Mouse (Mus musculus): ENCODE measurements around the gene Gstp2. TPM values are rescaled to one million over a fixed set of nuclear protein-coding genes. Genes with fewer than 3 reads are reported as not detected.
A peak's percentile ranks its signal among the peaks of the same experiment; 100 is the strongest.
"Not testable (repeated sequence)": the region's sequence is repeated elsewhere in the genome, so short reads cannot be mapped to it uniquely, and the experiment has no call there.

Gene Gstp2
- polyA plus RNA-seq, 1 experiment from 2014 or later, result 7.3 TPM

DNA sequence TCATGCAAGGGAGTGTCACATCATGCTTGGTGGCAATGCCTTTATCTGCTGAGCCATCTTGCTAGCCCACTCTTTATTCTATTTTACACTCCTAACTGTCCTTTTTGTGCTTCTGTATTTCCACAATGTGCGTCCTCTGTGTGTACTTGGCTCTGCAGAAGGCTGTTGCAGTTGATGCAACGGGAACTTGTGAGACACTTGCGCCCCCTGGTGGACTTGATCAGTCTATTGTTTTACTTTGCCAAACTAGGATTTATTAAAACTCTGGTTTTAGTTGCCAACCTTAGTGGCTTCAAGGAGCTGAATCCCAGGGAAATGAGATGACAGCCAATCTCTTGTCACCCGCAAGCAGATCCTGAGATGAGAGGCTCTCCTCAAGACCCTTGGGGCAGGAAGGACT, 2.0 kb upstream of the Gstp2 start:
- TF ChIP-seq CTCF (IDR thresholded peaks at IDR 0.05) (peak; percentile 88), EP300 (IDR thresholded peaks at IDR 0.05) (no peak)
- Histone ChIP-seq H3K27me3 (replicated peaks; ENCODE audit: insufficient read depth, low read length) (no peaks in the 10 kb centered on the region), H3K4me1 (ENCODE audit: insufficient read depth, low read depth, low read length) (peaks cover 4% of the 10 kb centered on the region; the same call in 1 of the 2 replicates), H3K4me2 (replicated peaks; ENCODE audit: low read depth, low read length) (no peak overlapping the region), H3K4me3 (ENCODE audit: low read depth, low read length) (no peak overlapping the region), H3K27ac (ENCODE audit: low read length) (no peak overlapping the region), H3K9ac (replicated peaks; ENCODE audit: low read depth) (no peak overlapping the region), H3K36me3 (ENCODE audit: insufficient read depth, low read length) (no peaks in the 10 kb centered on the region), H3K9me3 (ENCODE audit: low read length) (no peaks in the 10 kb centered on the region)
- ATAC-seq (no peak), DNase-seq (ENCODE audit: low spot score) (peak; percentile 89)
- WGBS, result 17% methylated on average over 4 of the region's 4 CpGs

DNA sequence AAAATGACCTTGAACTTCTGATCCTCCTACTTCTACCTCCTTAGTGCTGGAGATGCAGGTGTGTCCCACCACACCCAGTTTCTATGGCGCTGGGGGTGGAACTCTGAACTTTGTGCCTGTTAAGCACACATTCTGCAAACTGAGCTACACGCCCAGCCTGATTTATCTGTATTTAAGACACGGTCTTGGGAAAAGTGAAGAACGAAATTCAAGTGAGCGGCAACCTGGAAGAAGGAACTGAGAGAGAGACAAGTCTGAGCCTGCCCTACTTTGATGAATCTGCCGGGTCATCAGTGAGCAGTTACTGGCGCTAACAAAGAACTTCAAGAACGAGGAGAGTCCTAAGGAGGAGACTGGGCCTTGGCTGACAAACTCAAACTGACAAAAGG, 1.0 kb upstream of the Gstp2 start:
- Histone ChIP-seq H3K4me1 (ENCODE audit: insufficient read depth, low read depth, low read length) (peaks cover 4% of the 10 kb centered on the region; the same call in 1 of the 2 replicates), H3K27me3 (replicated peaks; ENCODE audit: insufficient read depth, low read length) (no peaks in the 10 kb centered on the region), H3K9me3 (ENCODE audit: low read length) (no peaks in the 10 kb centered on the region), H3K9ac (replicated peaks; ENCODE audit: low read depth) (no peak overlapping the region), H3K4me2 (replicated peaks; ENCODE audit: low read depth, low read length) (no peak overlapping the region), H3K27ac (ENCODE audit: low read length) (peak overlapping the region; percentile 55; the same call in 1 of the 2 replicates), H3K36me3 (ENCODE audit: insufficient read depth, low read length) (no peaks in the 10 kb centered on the region), H3K4me3 (ENCODE audit: low read depth, low read length) (no peak overlapping the region)
- no peak for DNase-seq (ENCODE audit: low spot score)
- WGBS, result 68% methylated on average over 8 of the region's 8 CpGs
- TF ChIP-seq CTCF (IDR thresholded peaks at IDR 0.05), result no peak
- TF ChIP-seq EP300 (IDR thresholded peaks at IDR 0.05), result no peak
- ATAC-seq, result no peak

DNA sequence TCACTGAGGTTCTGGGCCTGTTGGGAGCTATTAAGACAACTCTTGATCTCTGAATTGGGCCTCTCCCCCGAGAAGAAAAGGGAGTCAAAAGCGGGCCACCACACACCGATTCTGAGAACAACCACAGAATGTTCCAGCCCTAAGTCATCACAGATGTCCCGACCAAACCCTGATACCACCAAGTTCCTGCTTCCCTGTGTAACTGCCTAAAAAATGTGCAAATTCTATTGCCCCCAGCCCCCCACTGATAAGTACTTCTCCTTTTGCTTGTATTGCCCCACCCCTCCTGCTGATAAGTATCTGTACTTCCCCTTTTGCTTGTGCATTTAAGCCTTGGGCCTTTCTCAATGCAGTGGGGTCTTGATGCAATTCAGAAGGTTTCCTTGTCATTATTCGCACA, 1.7 kb downstream of the Gstp2 start:
- H3K9me3 ChIP-seq (ENCODE audit: low read length), result not testable (repeated sequence)
- WGBS, result 79% methylated on average over 5 of the region's 5 CpGs

DNA sequence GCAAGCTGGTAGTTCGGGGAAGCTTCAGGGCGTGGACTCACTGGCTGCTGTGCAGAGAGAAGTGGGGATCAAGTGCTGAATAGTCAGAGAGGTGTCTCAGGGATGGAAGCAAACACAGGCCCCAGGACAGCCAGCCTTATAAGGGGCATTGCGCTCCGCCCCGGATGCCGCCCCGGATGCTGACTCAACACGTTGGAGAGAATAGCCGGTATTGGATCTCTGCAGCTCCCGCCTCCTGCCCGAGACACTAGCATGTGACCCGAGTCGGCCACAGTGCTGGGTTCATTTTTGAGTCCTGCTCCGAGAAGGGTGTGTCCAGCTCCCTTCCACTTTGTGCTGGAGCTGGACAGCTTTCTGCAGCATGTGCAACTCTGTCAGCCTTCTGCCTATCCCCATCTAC, 3.7 kb downstream of the Gstp2 start:
- no peak for TF ChIP-seq EP300 (IDR thresholded peaks at IDR 0.05)
- no peak for TF ChIP-seq CTCF (IDR thresholded peaks at IDR 0.05)
- peak; percentile 13 for ATAC-seq
- Histone ChIP-seq H3K27ac (ENCODE audit: low read length) (no peak overlapping the region), H3K36me3 (ENCODE audit: insufficient read depth, low read length) (no peaks in the 10 kb centered on the region), H3K27me3 (replicated peaks; ENCODE audit: insufficient read depth, low read length) (no peaks in the 10 kb centered on the region), H3K9ac (replicated peaks; ENCODE audit: low read depth) (no peak overlapping the region), H3K4me2 (replicated peaks; ENCODE audit: low read depth, low read length) (no peak overlapping the region), H3K4me1 (ENCODE audit: insufficient read depth, low read depth, low read length) (peaks cover 4% of the 10 kb centered on the region; the same call in 1 of the 2 replicates), H3K9me3 (ENCODE audit: low read length) (no peaks in the 10 kb centered on the region), H3K4me3 (ENCODE audit: low read depth, low read length) (no peak overlapping the region)
- 60% methylated on average over 14 of the region's 14 CpGs for WGBS
- DNase-seq (ENCODE audit: low spot score), result peak; percentile 39

More for the DNA sequence above, 1.7 kb downstream of the Gstp2 start:
- H3K4me3 ChIP-seq (ENCODE audit: low read depth, low read length); H3K9ac ChIP-seq (replicated peaks; ENCODE audit: low read depth); H3K27ac ChIP-seq (ENCODE audit: low read length); H3K36me3 ChIP-seq (ENCODE audit: insufficient read depth, low read length); H3K27me3 ChIP-seq (replicated peaks; ENCODE audit: insufficient read depth, low read length); ATAC-seq; H3K4me2 ChIP-seq (replicated peaks; ENCODE audit: low read depth, low read length); H3K4me1 ChIP-seq (ENCODE audit: insufficient read depth, low read depth, low read length); DNase-seq (ENCODE audit: low spot score): not testable (repeated sequence)

DNA sequence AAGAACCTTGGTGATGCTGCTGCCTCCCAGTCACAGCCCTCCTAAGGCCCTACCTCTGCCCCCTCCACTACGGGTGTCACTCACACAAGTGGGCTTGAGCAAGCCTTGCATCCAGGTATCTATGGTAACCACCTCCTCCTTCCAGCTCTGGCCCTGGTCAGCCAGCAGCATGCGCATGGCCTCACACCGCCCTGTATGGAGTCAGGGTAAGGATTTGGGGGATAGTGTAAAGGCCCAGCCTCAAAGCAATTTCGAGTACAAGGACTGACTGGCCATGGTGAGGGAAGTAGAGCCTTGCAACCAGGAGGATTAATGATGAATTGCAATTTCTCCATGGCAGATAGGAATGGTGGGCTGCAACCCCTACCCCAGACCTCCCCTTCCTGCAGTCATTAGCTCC, 4.3 kb downstream of the Gstp2 start:
- not testable (repeated sequence) for H3K4me3 ChIP-seq (ENCODE audit: low read depth, low read length); H3K27ac ChIP-seq (ENCODE audit: low read length); H3K4me2 ChIP-seq (replicated peaks; ENCODE audit: low read depth, low read length); H3K4me1 ChIP-seq (ENCODE audit: insufficient read depth, low read depth, low read length); H3K27me3 ChIP-seq (replicated peaks; ENCODE audit: insufficient read depth, low read length); H3K36me3 ChIP-seq (ENCODE audit: insufficient read depth, low read length); DNase-seq (ENCODE audit: low spot score); ATAC-seq; H3K9ac ChIP-seq (replicated peaks; ENCODE audit: low read depth); H3K9me3 ChIP-seq (ENCODE audit: low read length)
- WGBS, result 85% methylated on average over 3 of the region's 4 CpGs

DNA sequence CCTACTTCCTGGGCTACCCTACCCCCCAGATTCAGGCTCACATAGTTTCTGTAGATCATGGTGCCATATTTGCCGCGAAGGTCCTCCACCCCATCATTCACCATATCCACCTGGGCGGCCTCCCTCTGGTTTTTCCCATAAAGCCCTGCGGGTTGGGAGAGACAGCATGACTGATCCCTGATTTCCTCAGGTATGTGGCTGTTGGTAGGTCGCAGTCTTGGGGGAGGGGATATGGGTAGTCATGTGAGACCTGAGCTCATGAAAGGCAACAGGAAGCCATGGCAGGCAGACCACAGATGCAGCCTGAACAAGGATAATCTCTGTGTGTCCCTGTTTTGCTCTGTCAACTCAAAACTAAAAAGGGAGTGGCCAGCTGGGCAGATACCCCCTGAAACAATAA, 4.9 kb downstream of the Gstp2 start:
- not testable (repeated sequence) for DNase-seq (ENCODE audit: low spot score); H3K27ac ChIP-seq (ENCODE audit: low read length); H3K4me2 ChIP-seq (replicated peaks; ENCODE audit: low read depth, low read length); H3K4me3 ChIP-seq (ENCODE audit: low read depth, low read length); H3K4me1 ChIP-seq (ENCODE audit: insufficient read depth, low read depth, low read length); H3K9ac ChIP-seq (replicated peaks; ENCODE audit: low read depth); H3K36me3 ChIP-seq (ENCODE audit: insufficient read depth, low read length); H3K9me3 ChIP-seq (ENCODE audit: low read length); ATAC-seq; H3K27me3 ChIP-seq (replicated peaks; ENCODE audit: insufficient read depth, low read length)
- WGBS, result 84% methylated on average over 5 of the region's 5 CpGs

DNA sequence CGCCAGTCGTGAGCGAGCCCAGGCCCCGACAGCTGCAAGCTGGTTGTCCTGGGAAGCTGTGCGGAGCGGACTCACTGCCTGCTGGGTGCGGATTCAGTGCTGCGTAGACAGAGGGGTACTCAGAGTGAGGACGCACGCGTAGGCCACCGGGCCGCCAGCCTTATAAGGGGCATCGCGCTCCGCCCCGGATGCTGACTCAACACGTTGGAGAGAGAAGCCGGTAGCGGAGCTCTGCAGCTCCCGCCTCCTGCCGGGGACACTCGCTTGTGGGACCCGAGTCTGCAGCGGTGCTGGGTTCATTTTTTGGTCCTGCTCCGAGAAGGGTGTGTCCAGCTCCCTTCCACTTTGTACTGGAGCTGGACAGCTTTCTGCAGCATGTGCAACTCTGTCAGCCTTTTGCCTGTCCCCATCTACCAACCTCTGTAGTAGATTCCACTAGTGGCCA, 8.0 kb downstream of the Gstp2 start, which contains the start of gene Gstp1:
Gene Gstp1 (minus strand): TSS at position 198 of the 445 bp plus-strand sequence.
- Histone ChIP-seq H3K4me2 (replicated peaks; ENCODE audit: low read depth, low read length) (peak within 1 kb of the TSS; percentile 80), H3K9me3 (ENCODE audit: low read length) (no peaks in the 10 kb centered on the region), H3K4me3 (ENCODE audit: low read depth, low read length) (peak within 1 kb of the TSS; percentile 58), H3K9ac (replicated peaks; ENCODE audit: low read depth) (peak within 1 kb of the TSS; percentile 51), H3K27me3 (replicated peaks; ENCODE audit: insufficient read depth, low read length) (no peaks in the 10 kb centered on the region), H3K4me1 (ENCODE audit: insufficient read depth, low read depth, low read length) (no peaks in the 10 kb centered on the region), H3K27ac (ENCODE audit: low read length) (peak within 1 kb of the TSS; percentile 64), H3K36me3 (ENCODE audit: insufficient read depth, low read length) (no peaks in the 10 kb centered on the region)
- under 1% methylated on average over 26 of the region's 26 CpGs for WGBS
- DNase-seq (ENCODE audit: low spot score) (peak; percentile 93), ATAC-seq (peak; percentile 94)
- TF ChIP-seq CTCF (IDR thresholded peaks at IDR 0.05) (peak; percentile 57), EP300 (IDR thresholded peaks at IDR 0.05) (no peak)

DNA sequence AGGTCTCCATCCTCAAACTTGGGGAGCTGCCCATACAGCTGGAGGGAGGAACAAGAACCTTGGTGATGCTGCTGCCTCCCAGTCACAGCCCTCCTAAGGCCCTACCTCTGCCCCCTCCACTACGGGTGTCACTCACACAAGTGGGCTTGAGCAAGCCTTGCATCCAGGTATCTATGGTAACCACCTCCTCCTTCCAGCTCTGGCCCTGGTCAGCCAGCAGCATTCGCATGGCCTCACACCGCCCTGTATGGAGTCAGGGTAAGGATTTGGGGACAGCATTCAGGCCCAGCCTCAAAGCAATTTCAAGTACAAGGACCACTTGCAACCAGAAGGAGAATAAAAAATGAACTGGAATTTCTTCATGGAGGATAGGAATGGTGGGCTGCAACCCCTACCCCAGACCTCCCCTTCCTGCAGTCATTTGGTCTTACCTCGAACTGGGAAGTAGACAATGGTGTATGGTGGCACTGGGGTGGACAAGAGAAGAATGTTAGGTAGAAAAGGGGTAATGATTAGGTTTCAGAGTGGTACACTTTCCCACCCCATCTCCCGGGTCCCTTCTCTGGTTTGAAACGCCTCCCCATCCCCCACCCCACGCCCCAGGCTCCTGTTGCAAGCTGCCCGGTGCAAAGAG, 8.6 kb downstream of the Gstp2 start:
- 18% methylated on average over 7 of the region's 8 CpGs for WGBS
- ATAC-seq, result peak; percentile 28; the same call in 1 of the 2 replicates

More for the DNA sequence above, 8.6 kb downstream of the Gstp2 start:
- H3K4me1 ChIP-seq (ENCODE audit: insufficient read depth, low read depth, low read length); H3K27me3 ChIP-seq (replicated peaks; ENCODE audit: insufficient read depth, low read length); H3K36me3 ChIP-seq (ENCODE audit: insufficient read depth, low read length); DNase-seq (ENCODE audit: low spot score); H3K9me3 ChIP-seq (ENCODE audit: low read length): not testable (repeated sequence)
- H3K27ac ChIP-seq (ENCODE audit: low read length), result peak overlapping the region; percentile 64
- peak overlapping the region; percentile 51 for H3K9ac ChIP-seq (replicated peaks; ENCODE audit: low read depth)
- peak overlapping the region; percentile 80 for H3K4me2 ChIP-seq (replicated peaks; ENCODE audit: low read depth, low read length)
- peak overlapping the region; percentile 58 for H3K4me3 ChIP-seq (ENCODE audit: low read depth, low read length)
